Mouse (Mus musculus) embryo, embryonic 10 days (tissue): Measurements from ENCODE around the gene Fmnl3.

Experiments
- DNase-seq: peaks from one replicate; pipeline ENCODE4 v3.0.0-alpha.2; 2015; ENCODE audit warnings: low spot score

Gene Fmnl3

GRCm38 (mm10) chr15:99370259-99370691 lies at the start of gene Fmnl3:
Gene Fmnl3 (minus strand): TSS chr15:99370482.
- peak; percentile 96 for DNase-seq

- no peak for DNase-seq
Measured at GRCm38 (mm10) chr15:99417692-99418271, 47.5 kb upstream of the Fmnl3 start.

GRCm38 (mm10) chr15:99416957-99417356 lies 46.7 kb upstream of the Fmnl3 start:
- no peak for DNase-seq

- DNase-seq = peak; percentile 92
Measured at GRCm38 (mm10) chr15:99416348-99416882, 46.1 kb upstream of the Fmnl3 start.

GRCm38 (mm10) chr15:99415793-99416192 lies 45.5 kb upstream of the Fmnl3 start:
- DNase-seq = no peak

- DNase-seq = no peak
Measured at GRCm38 (mm10) chr15:99411747-99412146, 41.5 kb upstream of the Fmnl3 start.

GRCm38 (mm10) chr15:99408845-99409244 lies 38.6 kb upstream of the Fmnl3 start:
- DNase-seq = no peak

- DNase-seq = no peak
Measured at GRCm38 (mm10) chr15:99406986-99407570, 36.8 kb upstream of the Fmnl3 start.

- DNase-seq = no peak
Measured at GRCm38 (mm10) chr15:99405150-99405549, 34.9 kb upstream of the Fmnl3 start.

- no peak for DNase-seq
Measured at GRCm38 (mm10) chr15:99403159-99403889, 33.0 kb upstream of the Fmnl3 start.

- no peak for DNase-seq
Measured at GRCm38 (mm10) chr15:99400602-99401001, 30.3 kb upstream of the Fmnl3 start.

GRCm38 (mm10) chr15:99399503-99400245 lies 29.4 kb upstream of the Fmnl3 start:
- DNase-seq = no peak

GRCm38 (mm10) chr15:99397622-99398021 lies 27.3 kb upstream of the Fmnl3 start:
- no peak for DNase-seq

- DNase-seq = no peak
Measured at GRCm38 (mm10) chr15:99396875-99397274, 26.6 kb upstream of the Fmnl3 start.

- DNase-seq = no peak
Measured at GRCm38 (mm10) chr15:99396462-99396861, 26.2 kb upstream of the Fmnl3 start.

- DNase-seq = peak; percentile 26
Measured at GRCm38 (mm10) chr15:99393386-99394252, 23.3 kb upstream of the Fmnl3 start.

GRCm38 (mm10) chr15:99392486-99393385 lies 22.5 kb upstream of the Fmnl3 start, which contains the start of gene Tmbim6:
Gene Tmbim6 (plus strand): TSS chr15:99392882.
- DNase-seq = peak; percentile 100

- no peak for DNase-seq
Measured at GRCm38 (mm10) chr15:99391975-99392374, 21.7 kb upstream of the Fmnl3 start.

- no peak for DNase-seq
Measured at GRCm38 (mm10) chr15:99390472-99391401, 20.5 kb upstream of the Fmnl3 start.
